Mouse (Mus musculus) left cerebral cortex, adult 6 months (tissue): Measurements from ENCODE around the gene Pts. TPM values are rescaled to one million over a fixed set of nuclear protein-coding genes. Genes with fewer than 3 reads are reported as not detected.

Experiments
- long read RNA-seq, 2 experiments: library from polyadenylated mRNA; unstranded; transcript quantifications; one replicate each; pipeline ENCODE4 v2.0.0; 2019 to 2020
- polyA plus RNA-seq: library from polyadenylated mRNA; unstranded; fragments of <200 nt; fragmentation: Nextera tagmentation; gene quantifications from 2 replicates; pipeline ENCODE4 v1.2.3, GENCODE M21; 2021

Pts gene
- 97.6 and 116 TPM in 2 replicates for polyA plus RNA-seq
- long read RNA-seq, experiment 1, full-length matches to known transcripts = 70 of 131 reads
- long read RNA-seq, experiment 1, partial matches to known transcripts = 8 of 131 reads
- long read RNA-seq, experiment 1, other reads (novel, unspliced or antisense) = 53 of 131 reads
- long read RNA-seq, experiment 2, full-length matches to known transcripts = 71 of 98 reads
- long read RNA-seq, experiment 2, partial matches to known transcripts = 0 of 98 reads
- long read RNA-seq, experiment 2, other reads (novel, unspliced or antisense) = 27 of 98 reads

DNA sequence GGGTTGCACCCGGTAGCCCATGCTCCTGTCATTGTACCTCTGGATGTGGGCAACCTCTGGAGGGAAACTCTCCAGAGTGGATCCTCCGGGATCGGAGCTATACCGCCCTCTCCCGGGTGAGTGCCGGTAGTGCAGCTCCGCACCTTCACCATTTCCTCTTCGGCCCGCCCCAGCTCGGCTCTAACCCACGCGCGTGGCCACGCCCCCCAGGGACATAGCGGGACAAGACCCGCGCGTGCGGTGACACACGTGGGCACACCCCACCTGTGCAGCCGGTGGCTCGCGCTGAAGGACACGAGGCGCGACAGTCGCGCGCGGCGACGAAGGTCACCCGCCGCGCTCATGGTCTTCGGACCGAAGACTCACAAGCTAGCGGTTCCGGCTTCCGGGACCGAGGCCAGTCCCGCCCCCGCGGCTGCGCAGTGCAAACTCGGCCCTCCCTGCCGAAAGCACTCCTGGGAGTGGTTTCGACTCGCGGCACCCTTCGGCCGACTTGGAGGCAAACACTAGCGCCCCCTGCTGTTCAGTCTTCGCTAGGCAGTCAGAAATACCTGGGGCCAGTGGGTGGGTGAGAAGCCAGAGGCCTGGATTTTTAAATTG lies at the start of gene Pts:
TSS of gene Pts (minus strand) at position 432 of the 600 bp plus-strand sequence.

DNA sequence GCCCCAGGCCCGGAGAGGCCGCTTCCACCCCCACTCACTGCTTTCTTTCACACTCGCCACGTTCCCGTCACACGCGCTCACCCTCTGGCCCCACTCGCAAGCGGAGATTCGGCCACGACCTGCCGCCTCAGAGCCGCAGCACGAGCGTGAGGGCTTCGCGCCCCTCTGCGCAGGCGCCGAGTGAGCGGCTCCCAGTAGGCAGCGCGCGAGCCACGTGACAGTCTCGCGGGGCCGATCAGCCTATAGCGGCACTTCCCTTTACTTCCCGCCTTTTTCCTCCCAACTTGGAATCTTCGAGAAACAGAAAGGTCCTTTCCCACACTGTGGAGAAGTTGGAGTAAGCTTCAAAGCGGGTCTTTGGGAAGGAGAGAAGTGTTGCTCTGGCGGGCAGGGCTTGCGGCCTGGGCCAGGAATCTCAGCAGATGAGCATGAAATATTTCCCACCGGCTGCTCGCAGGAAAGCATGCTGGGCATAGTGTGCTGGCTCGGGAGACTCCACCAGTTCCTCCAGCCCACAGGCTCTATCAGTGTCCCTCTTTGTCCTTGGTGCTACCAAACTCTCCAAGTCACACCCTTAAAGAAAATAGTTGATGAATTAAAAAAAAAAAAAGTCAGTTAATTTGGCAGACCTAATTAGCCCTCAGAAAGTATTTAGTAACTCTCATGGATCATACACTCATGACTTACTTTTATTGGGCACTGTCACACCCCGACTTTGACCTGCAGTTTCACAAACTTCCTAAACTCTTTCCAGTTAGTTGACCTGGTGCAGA lies 32.8 kb upstream of the Pts start, which contains the start of gene Tex12:
TSS of gene Tex12 (minus strand) at position 181 of the 773 bp plus-strand sequence.

DNA sequence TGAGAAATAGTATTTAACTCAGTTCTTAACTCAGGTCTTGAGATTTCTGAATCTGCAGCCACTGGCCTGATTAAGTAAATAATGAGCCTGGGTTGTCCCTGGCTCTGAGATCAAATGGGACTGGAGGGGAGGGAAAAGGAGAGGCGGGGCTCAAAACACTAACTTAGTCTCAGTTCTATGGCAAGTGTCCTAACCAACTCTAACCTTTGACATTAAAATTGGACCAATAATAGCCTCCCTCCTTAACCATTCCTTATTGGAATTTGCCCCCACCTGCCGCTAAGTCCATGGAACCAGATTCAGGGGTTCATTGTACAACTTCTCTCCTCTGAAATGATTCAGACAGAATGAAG lies 26.5 kb upstream of the Pts start, which contains the start of gene Bco2:
TSS of gene Bco2 (minus strand) at position 88 of the 353 bp plus-strand sequence.

DNA sequence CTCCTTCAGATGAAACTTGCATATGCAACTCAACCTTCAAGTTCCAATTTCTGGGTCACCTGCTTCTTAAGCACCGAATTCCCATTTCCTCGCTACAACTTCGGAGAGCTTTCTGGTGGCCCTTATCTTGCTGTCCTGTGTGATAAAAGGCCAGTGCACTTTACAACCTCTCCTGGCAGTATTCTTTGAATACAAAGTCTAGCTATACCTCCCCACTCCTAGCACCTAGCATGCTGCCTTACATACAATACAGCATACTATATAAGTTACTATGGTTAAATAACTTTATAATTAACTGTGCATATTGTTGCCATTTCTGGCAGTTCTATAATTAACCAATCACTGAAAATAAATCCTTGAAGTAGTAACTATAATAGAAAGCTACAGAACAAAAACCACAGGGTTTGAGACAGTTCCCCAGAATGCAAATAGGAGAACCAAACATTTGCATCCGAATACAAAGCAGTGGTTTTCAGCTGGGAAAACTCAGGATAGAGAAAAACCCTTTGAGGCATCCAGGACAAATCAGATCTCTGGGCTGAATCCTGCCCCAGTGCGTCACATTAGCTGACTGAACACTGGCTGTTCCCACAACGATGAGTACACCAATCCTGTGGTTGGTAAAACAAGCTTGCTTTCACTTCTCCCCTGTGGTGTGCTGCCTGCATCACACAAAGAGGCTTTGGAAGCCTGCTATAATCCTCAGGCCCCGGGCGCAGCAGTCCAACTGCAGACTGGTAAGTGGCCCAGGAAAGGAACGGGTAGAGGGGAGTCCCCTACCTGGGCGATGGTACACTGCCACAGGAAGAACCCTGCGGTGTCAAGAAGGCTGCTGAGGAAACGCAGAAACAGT lies 25.9 kb upstream of the Pts start, which contains the start of gene Il18:
TSS of gene Il18 (plus strand) at position 587 of the 853 bp plus-strand sequence.

DNA sequence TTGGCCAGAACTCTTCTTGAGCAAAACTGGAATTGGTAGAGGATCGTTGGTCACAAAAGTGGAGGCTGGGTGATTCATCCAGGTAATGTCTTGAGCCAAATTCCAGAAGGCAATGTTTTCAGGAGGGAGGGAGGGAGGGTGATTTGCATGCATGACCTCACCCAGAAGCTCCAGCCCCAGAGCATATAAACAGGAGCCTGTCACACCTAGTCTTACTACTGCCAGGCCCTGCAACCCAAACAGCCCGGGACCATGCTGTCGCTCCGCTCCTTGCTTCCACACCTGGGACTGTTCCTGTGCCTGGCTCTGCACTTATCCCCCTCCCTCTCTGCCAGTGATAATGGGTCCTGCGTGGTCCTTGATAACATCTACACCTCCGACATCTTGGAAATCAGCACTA lies 34.2 kb downstream of the Pts start, which contains the start of gene Plet1:
TSS of gene Plet1 (plus strand) at position 215 of the 400 bp plus-strand sequence.

Other genes with a start within 250 kb of the Pts start
- 19.5 and 28.2 TPM in 2 replicates for gene Rpl10-ps3, start 183.8 kb downstream of the Pts start, polyA plus RNA-seq
- gene Plet1, start 34.2 kb downstream of the Pts start, polyA plus RNA-seq = 0.13 TPM in 1 of 2 replicates, not detected in the other
- gene Il18, start 26.1 kb upstream of the Pts start, polyA plus RNA-seq = 64.3 and 75.2 TPM in 2 replicates
- gene Bco2, start 26.5 kb upstream of the Pts start, polyA plus RNA-seq = 3.0 and 3.4 TPM in 2 replicates
- not detected in 2 replicates for gene Tex12, start 32.6 kb upstream of the Pts start, polyA plus RNA-seq
- gene Sdhd, start 75.1 kb upstream of the Pts start, polyA plus RNA-seq = 115 and 194 TPM in 2 replicates
- gene Timm8b, start 75.2 kb upstream of the Pts start, polyA plus RNA-seq = 965 and 1,199 TPM in 2 replicates
- gene Pih1d2, start 88.6 kb upstream of the Pts start, polyA plus RNA-seq = 3.0 and 4.5 TPM in 2 replicates
- 12.1 and 20.2 TPM in 2 replicates for gene Nkapd1, start 88.7 kb upstream of the Pts start, polyA plus RNA-seq
- gene Dlat, start 131.1 kb upstream of the Pts start, polyA plus RNA-seq = 33.6 and 43.7 TPM in 2 replicates
- 31.7 and 38.1 TPM in 2 replicates for gene Dixdc1, start 210.8 kb upstream of the Pts start, polyA plus RNA-seq
- gene 2310030G06Rik, start 217.8 kb upstream of the Pts start, polyA plus RNA-seq = 3.6 and 5.2 TPM in 2 replicates
- 295 and 350 TPM in 2 replicates for gene Cryab, start 222.6 kb upstream of the Pts start, polyA plus RNA-seq
- gene Hspb2, start 223.6 kb upstream of the Pts start, polyA plus RNA-seq = 3.8 and 3.9 TPM in 2 replicates
- gene Fdxacb1, start 239.5 kb upstream of the Pts start, polyA plus RNA-seq = 3.6 and 5.7 TPM in 2 replicates
- gene Alg9, start 246.3 kb upstream of the Pts start, polyA plus RNA-seq = 7.0 and 20.0 TPM in 2 replicates
- gene 1110032A03Rik, start 246.8 kb upstream of the Pts start, polyA plus RNA-seq = 96.7 and 104 TPM in 2 replicates